Mouse (Mus musculus): ENCODE data around the gene Zscan29.

Zscan29 gene

GRCm38 (mm10) chr2:121170980-121171742 is at the start of gene Zscan29:
Zscan29 (minus strand) TSS chr2:121171125.
- in situ Hi-C loops (cut with MboI; ENCODE audit: low pct_unique_long_range_greater_than_20kb in 1 of 2, low sequenced_read_pairs in 2 of 2, unreplicated experiment in 1 of 2): loop anchor here in 1 of 2 experiments (10.0 kb wide), 1 partner anchor 234 kb away; no protein-coding TSS in a partner anchor

- in situ Hi-C loops (cut with MboI; ENCODE audit: low pct_unique_long_range_greater_than_20kb in 1 of 2, low sequenced_read_pairs in 2 of 2, unreplicated experiment in 1 of 2): no loop called here
These were observed 49.1 kb upstream of the Zscan29 start for GRCm38 (mm10) chr2:121219994-121220393.

GRCm38 (mm10) chr2:121219177-121219576 is 48.3 kb upstream of the Zscan29 start:
- in situ Hi-C loops (cut with MboI; ENCODE audit: low pct_unique_long_range_greater_than_20kb in 1 of 2, low sequenced_read_pairs in 2 of 2, unreplicated experiment in 1 of 2): no loop called here

GRCm38 (mm10) chr2:121214491-121214890 is 43.6 kb upstream of the Zscan29 start:
- in situ Hi-C loops (cut with MboI; ENCODE audit: low pct_unique_long_range_greater_than_20kb in 1 of 2, low sequenced_read_pairs in 2 of 2, unreplicated experiment in 1 of 2): no loop called here

- in situ Hi-C loops (cut with MboI; ENCODE audit: low pct_unique_long_range_greater_than_20kb in 1 of 2, low sequenced_read_pairs in 2 of 2, unreplicated experiment in 1 of 2): no loop called here
These were observed 35.6 kb upstream of the Zscan29 start for GRCm38 (mm10) chr2:121206541-121206940.

GRCm38 (mm10) chr2:121204276-121204675 is 33.4 kb upstream of the Zscan29 start:
- in situ Hi-C loops (cut with MboI; ENCODE audit: low pct_unique_long_range_greater_than_20kb in 1 of 2, low sequenced_read_pairs in 2 of 2, unreplicated experiment in 1 of 2): no loop called here

- in situ Hi-C loops (cut with MboI; ENCODE audit: low pct_unique_long_range_greater_than_20kb in 1 of 2, low sequenced_read_pairs in 2 of 2, unreplicated experiment in 1 of 2): no loop called here
These were observed 24.5 kb upstream of the Zscan29 start for GRCm38 (mm10) chr2:121195466-121195865.

- in situ Hi-C loops (cut with MboI; ENCODE audit: low pct_unique_long_range_greater_than_20kb in 1 of 2, low sequenced_read_pairs in 2 of 2, unreplicated experiment in 1 of 2): loop anchor here in 1 of 2 experiments (10.0 kb wide), 1 partner anchor 216 kb away; no protein-coding TSS in a partner anchor
These were observed 17.6 kb upstream of the Zscan29 start for GRCm38 (mm10) chr2:121188530-121188929.

GRCm38 (mm10) chr2:121184142-121184541 is 13.2 kb upstream of the Zscan29 start:
- in situ Hi-C loops (cut with MboI; ENCODE audit: low pct_unique_long_range_greater_than_20kb in 1 of 2, low sequenced_read_pairs in 2 of 2, unreplicated experiment in 1 of 2): loop anchor here in 1 of 2 experiments (10.0 kb wide), 1 partner anchor 221 kb away; no protein-coding TSS in a partner anchor

- in situ Hi-C loops (cut with MboI; ENCODE audit: low pct_unique_long_range_greater_than_20kb in 1 of 2, low sequenced_read_pairs in 2 of 2, unreplicated experiment in 1 of 2): loop anchor here in 1 of 2 experiments (10.0 kb wide), 1 partner anchor 221 kb away; no protein-coding TSS in a partner anchor
These were observed 12.5 kb upstream of the Zscan29 start for GRCm38 (mm10) chr2:121183431-121183830.

GRCm38 (mm10) chr2:121178828-121179479 is 8.0 kb upstream of the Zscan29 start:
- in situ Hi-C loops (cut with MboI; ENCODE audit: low pct_unique_long_range_greater_than_20kb in 1 of 2, low sequenced_read_pairs in 2 of 2, unreplicated experiment in 1 of 2): loop anchor here in 1 of 2 experiments (10.0 kb wide), 1 partner anchor 226 kb away; no protein-coding TSS in a partner anchor

GRCm38 (mm10) chr2:121170481-121170971 is 399 bp downstream of the Zscan29 start, which contains the start of gene Tubgcp4:
Tubgcp4 (plus strand) TSS chr2:121170654.
- in situ Hi-C loops (cut with MboI; ENCODE audit: low pct_unique_long_range_greater_than_20kb in 1 of 2, low sequenced_read_pairs in 2 of 2, unreplicated experiment in 1 of 2): loop anchor here in 1 of 2 experiments (10.0 kb wide), 1 partner anchor 234 kb away; no protein-coding TSS in a partner anchor

GRCm38 (mm10) chr2:121169902-121170301 is 1.0 kb downstream of the Zscan29 start:
- in situ Hi-C loops (cut with MboI; ENCODE audit: low pct_unique_long_range_greater_than_20kb in 1 of 2, low sequenced_read_pairs in 2 of 2, unreplicated experiment in 1 of 2): loop anchor here in 1 of 2 experiments (10.0 kb wide), 1 partner anchor 235 kb away; no protein-coding TSS in a partner anchor

GRCm38 (mm10) chr2:121169173-121169572 is 1.8 kb downstream of the Zscan29 start:
- in situ Hi-C loops (cut with MboI; ENCODE audit: low pct_unique_long_range_greater_than_20kb in 1 of 2, low sequenced_read_pairs in 2 of 2, unreplicated experiment in 1 of 2): no loop called here

- in situ Hi-C loops (cut with MboI; ENCODE audit: low pct_unique_long_range_greater_than_20kb in 1 of 2, low sequenced_read_pairs in 2 of 2, unreplicated experiment in 1 of 2): no loop called here
These were observed 17.8 kb downstream of the Zscan29 start for GRCm38 (mm10) chr2:121153100-121153499.

GRCm38 (mm10) chr2:121149679-121150078 is 21.2 kb downstream of the Zscan29 start:
- in situ Hi-C loops (cut with MboI; ENCODE audit: low pct_unique_long_range_greater_than_20kb in 1 of 2, low sequenced_read_pairs in 2 of 2, unreplicated experiment in 1 of 2): no loop called here

GRCm38 (mm10) chr2:121142415-121142814 is 28.5 kb downstream of the Zscan29 start:
- in situ Hi-C loops (cut with MboI; ENCODE audit: low pct_unique_long_range_greater_than_20kb in 1 of 2, low sequenced_read_pairs in 2 of 2, unreplicated experiment in 1 of 2): no loop called here

- in situ Hi-C loops (cut with MboI; ENCODE audit: low pct_unique_long_range_greater_than_20kb in 1 of 2, low sequenced_read_pairs in 2 of 2, unreplicated experiment in 1 of 2): no loop called here
These were observed 29.5 kb downstream of the Zscan29 start for GRCm38 (mm10) chr2:121141216-121142035.
